Mouse (Mus musculus) neural tube, embryonic 14.5 days (tissue): ENCODE results near the gene Tatdn2. TPM values are rescaled to one million over a fixed set of nuclear protein-coding genes. Genes with fewer than 3 reads are reported as not detected.
A peak's percentile ranks its signal among the peaks of the same experiment; 100 is the strongest.

ENCODE experiments used
- ATAC-seq: fragments of 200-750 bp; cut with Nextera tagmentation; 2 replicates; pipeline ENCODE4 v1.8.0; 2017; ENCODE audit warnings: low read depth, mild to moderate bottlenecking, moderate TSS enrichment, moderate library complexity
- H3K27ac ChIP-seq: fragments of 300-500 bp; sonication (generic); 2 replicates; pipeline ENCODE4 v1.5.1; 2014; ENCODE audit warnings: low read depth, mild to moderate bottlenecking, control low read depth, low read length, moderate library complexity, mixed read lengths
- H3K27me3 ChIP-seq: fragments of 300-500 bp; sonication (generic); 2 replicates; pipeline ENCODE4 v1.6.1; 2014; ENCODE audit warnings: low read length; ENCODE audit not compliant: control insufficient read depth, insufficient read depth
- H3K36me3 ChIP-seq: fragments of 300-500 bp; sonication (generic); 2 replicates; pipeline ENCODE4 v1.6.1; 2014; ENCODE audit warnings: low read length, mixed read lengths; ENCODE audit not compliant: control insufficient read depth, insufficient read depth
- H3K4me1 ChIP-seq: fragments of 300-500 bp; sonication (generic); 2 replicates; pipeline ENCODE4 v1.6.1; 2014; ENCODE audit warnings: low read length; ENCODE audit not compliant: control insufficient read depth, insufficient read depth
- H3K4me2 ChIP-seq: fragments of 300-500 bp; sonication (generic); 2 replicates; pipeline ENCODE4 v1.6.1; 2014; ENCODE audit warnings: mild to moderate bottlenecking, low read depth, low read length, control low read depth
- H3K4me3 ChIP-seq: fragments of 300-500 bp; sonication (generic); 2 replicates; pipeline ENCODE4 v1.5.1; 2014; ENCODE audit warnings: low read depth, low read length, control low read depth, mixed read lengths
- H3K9ac ChIP-seq: fragments of 300-500 bp; sonication (generic); replicated peaks from 2 replicates; pipeline ENCODE4 v1.6.1; 2014; ENCODE audit warnings: low read depth, mild to moderate bottlenecking, control low read depth, low read length, mixed read lengths
- H3K9me3 ChIP-seq: fragments of 300-500 bp; sonication (generic); 2 replicates; pipeline ENCODE4 v1.6.1; 2016; ENCODE audit warnings: low read length; ENCODE audit not compliant: control insufficient read depth
- WGBS: fragments of 180-500 bp; shearing (Covaris S2); extraction: QIAGEN DNeasy Blood & Tissue Kit; methylation state at CpG from one replicate; pipeline ENCODE4 v1.1.7; 2014; 5-methylcytosine and 5-hydroxymethylcytosine counted together
- polyA plus RNA-seq: library from polyadenylated mRNA; unstranded; fragments of >200 nt; fragmentation: Nextera tagmentation; extraction: Ambion mirVana; gene quantifications from 2 replicates; pipeline ENCODE4 v1.2.1, GENCODE M21; 2014

Gene Tatdn2
- polyA plus RNA-seq = 1.5 and 2.0 TPM in 2 replicates

DNA sequence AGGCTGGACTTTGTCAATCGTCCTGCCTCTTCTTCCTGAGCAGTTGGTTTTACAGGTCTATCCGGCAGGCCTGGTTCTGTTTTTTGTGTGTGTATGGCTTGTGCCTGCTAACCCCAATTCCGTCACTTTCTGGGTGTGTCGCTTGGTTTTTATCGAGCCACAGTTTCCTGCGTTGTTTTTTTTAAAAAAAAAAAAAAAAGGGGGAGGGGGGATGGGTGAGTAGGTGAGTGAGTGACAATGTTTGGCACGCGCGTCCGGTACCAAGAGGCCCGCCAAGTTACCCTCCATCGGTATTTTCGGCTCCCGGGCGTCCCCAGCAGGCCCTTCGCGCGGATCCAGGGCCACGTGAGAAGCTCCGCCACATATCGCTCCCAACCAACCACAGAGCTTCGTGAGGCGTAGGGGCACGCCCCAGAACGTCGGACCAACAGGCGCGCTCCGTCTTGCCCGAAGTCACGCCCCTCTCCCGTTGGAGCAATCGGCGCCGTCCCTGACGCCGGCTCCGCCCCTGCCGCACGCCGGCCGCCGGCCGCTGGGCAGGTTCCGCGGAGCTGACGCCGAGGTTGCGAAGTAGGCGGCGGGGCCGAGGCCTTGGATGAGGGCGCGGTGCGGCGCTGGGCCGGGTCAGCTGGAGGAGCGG is at the start of gene Tatdn2:
Gene Tatdn2 (plus strand): TSS at position 469 of the 640 bp plus-strand sequence.
- H3K4me1 ChIP-seq = peaks cover 18% of the 10 kb centered on the region
- H3K9ac ChIP-seq = peak within 1 kb of the TSS; percentile 79
- peak within 1 kb of the TSS; percentile 84 for H3K4me3 ChIP-seq
- ATAC-seq = peak; percentile 99
- H3K9me3 ChIP-seq = no peaks in the 10 kb centered on the region
- peaks cover 6% of the 10 kb centered on the region for H3K36me3 ChIP-seq
- peak within 1 kb of the TSS; percentile 82 for H3K27ac ChIP-seq
- H3K27me3 ChIP-seq = no peaks in the 10 kb centered on the region
- H3K4me2 ChIP-seq = peak within 1 kb of the TSS; percentile 92
- WGBS = 1% methylated on average over 42 of the region's 58 CpGs

DNA sequence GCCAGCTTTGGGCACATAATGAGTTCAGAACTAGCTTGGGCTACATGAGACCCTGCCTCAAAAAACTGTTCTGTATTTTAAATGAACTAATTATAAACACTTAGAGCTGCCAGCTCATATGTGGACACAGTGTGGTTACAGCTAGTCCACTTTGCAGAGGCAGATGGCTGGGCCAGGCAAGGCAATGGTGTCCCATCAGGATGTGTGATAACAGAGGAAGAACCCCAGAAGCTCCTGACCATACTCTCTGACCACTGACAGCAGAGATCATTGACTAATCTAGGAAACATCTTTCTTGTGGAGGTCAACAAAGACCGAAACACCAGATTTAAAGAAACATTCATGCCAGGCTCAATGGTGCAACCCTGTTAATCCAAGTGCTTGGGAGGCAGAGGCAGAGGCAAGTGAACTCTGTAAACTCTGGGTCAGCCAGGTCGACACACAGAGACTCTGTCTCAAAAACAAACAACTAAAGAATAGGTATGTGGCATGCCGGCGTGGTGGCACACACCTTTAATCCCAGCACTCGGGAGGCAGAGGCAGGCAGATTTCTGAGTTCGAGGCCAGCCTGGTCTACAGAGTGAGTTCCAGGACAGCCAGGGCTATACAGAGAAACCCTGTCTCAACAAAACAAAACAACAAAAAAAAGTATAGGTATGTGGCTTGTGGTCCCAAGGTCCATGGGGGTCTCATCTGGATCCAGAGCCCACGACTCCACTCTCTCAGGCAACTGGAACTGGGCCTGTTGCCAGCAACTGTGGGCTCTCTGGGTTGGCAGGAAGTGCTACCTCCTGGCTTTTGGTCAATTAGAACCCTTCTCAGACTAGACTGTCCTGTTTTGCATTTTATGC is 47.3 kb upstream of the Tatdn2 start:
- H3K4me3 ChIP-seq = no peak overlapping the region
- H3K27ac ChIP-seq = no peak overlapping the region
- H3K9me3 ChIP-seq = no peaks in the 10 kb centered on the region
- H3K36me3 ChIP-seq = no peaks in the 10 kb centered on the region
- H3K9ac ChIP-seq = no peak overlapping the region
- no peaks in the 10 kb centered on the region for H3K27me3 ChIP-seq
- ATAC-seq = no peak
- H3K4me1 ChIP-seq = no peaks in the 10 kb centered on the region
- H3K4me2 ChIP-seq = no peak overlapping the region
- WGBS = 86% methylated on average over 7 of the region's 7 CpGs

DNA sequence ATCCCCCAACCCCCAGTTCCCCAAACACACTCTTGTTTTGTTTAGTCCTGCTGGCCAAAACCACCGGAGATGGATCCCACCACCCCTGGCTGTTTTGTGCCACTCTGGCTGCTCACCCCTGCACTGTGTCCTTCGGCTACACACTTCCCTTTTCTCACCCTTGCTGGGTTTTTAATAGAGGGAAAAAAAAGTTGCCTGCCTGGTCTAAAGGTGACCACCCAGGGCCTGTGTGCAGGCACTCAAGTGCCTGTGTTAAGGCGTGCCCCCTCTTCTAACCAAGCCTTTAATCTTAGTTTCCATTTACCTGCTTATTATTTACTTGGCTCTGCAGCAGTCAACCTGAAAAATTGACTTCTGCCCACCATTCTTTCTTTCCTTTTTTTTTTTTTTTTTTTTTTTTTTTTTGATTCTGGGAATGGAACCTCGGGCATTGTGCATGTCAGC is 46.6 kb upstream of the Tatdn2 start:
- Histone ChIP-seq H3K4me1 (no peaks in the 10 kb centered on the region), H3K27ac (no peak overlapping the region), H3K27me3 (no peaks in the 10 kb centered on the region), H3K9ac (no peak overlapping the region), H3K4me2 (no peak overlapping the region), H3K4me3 (no peak overlapping the region), H3K9me3 (no peaks in the 10 kb centered on the region), H3K36me3 (no peaks in the 10 kb centered on the region)
- 77% methylated on average over 4 of the region's 4 CpGs for WGBS
- ATAC-seq = no peak

GRCm38 (mm10) chr6:113651626-113652025 is 45.2 kb upstream of the Tatdn2 start:
- Histone ChIP-seq H3K36me3 (no peaks in the 10 kb centered on the region), H3K27ac (no peak overlapping the region), H3K27me3 (no peaks in the 10 kb centered on the region), H3K9me3 (no peaks in the 10 kb centered on the region), H3K9ac (no peak overlapping the region), H3K4me2 (no peak overlapping the region), H3K4me3 (no peak overlapping the region), H3K4me1 (no peaks in the 10 kb centered on the region)
- WGBS = 76% methylated on average over 3 of the region's 3 CpGs
- no peak for ATAC-seq

- no peaks in the 10 kb centered on the region for H3K36me3 ChIP-seq
- ATAC-seq = no peak
- no peak overlapping the region for H3K4me2 ChIP-seq
- H3K27me3 ChIP-seq = no peaks in the 10 kb centered on the region
- H3K4me1 ChIP-seq = no peaks in the 10 kb centered on the region
- H3K4me3 ChIP-seq = no peak overlapping the region
- 91% methylated on average over 7 of the region's 7 CpGs for WGBS
- H3K9ac ChIP-seq = no peak overlapping the region
- H3K27ac ChIP-seq = no peak overlapping the region
- H3K9me3 ChIP-seq = no peaks in the 10 kb centered on the region
Observed at GRCm38 (mm10) chr6:113653551-113653950, 43.3 kb upstream of the Tatdn2 start.

DNA sequence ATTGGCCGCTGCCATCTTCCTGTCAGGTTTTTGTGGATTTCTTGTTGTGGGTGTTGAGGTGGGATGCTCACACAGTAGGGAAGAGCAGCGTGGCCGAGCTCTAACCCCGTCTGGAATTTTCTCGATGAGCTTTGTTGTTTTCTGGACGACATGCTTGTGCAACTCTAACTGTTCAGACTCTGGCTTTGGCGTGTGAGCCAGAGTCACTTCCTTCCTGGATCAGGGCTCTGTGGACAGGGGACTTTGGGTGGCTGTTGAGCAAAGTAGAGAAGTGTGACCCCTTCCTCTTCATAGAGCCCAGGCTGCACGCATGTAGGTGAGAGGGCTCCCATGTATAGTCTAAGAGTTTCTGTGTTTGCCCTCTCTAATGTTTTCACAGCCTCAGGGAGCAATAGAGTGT is 42.7 kb upstream of the Tatdn2 start:
- no peak for ATAC-seq

GRCm38 (mm10) chr6:113654753-113655397 is 42.0 kb upstream of the Tatdn2 start:
- Histone ChIP-seq H3K27ac (no peak overlapping the region), H3K4me2 (no peak overlapping the region), H3K4me3 (no peak overlapping the region), H3K9me3 (no peaks in the 10 kb centered on the region), H3K36me3 (no peaks in the 10 kb centered on the region), H3K27me3 (no peaks in the 10 kb centered on the region), H3K4me1 (no peaks in the 10 kb centered on the region), H3K9ac (no peak overlapping the region)
- WGBS = 80% methylated on average over 16 of the region's 16 CpGs
- no peak for ATAC-seq

More for the DNA sequence above, 42.7 kb upstream of the Tatdn2 start:
- Histone ChIP-seq H3K4me1 (no peaks in the 10 kb centered on the region), H3K4me3 (no peak overlapping the region), H3K4me2 (no peak overlapping the region), H3K27ac (no peak overlapping the region), H3K27me3 (no peaks in the 10 kb centered on the region), H3K9me3 (no peaks in the 10 kb centered on the region), H3K9ac (no peak overlapping the region), H3K36me3 (no peaks in the 10 kb centered on the region)
- WGBS = 83% methylated on average over 8 of the region's 8 CpGs

DNA sequence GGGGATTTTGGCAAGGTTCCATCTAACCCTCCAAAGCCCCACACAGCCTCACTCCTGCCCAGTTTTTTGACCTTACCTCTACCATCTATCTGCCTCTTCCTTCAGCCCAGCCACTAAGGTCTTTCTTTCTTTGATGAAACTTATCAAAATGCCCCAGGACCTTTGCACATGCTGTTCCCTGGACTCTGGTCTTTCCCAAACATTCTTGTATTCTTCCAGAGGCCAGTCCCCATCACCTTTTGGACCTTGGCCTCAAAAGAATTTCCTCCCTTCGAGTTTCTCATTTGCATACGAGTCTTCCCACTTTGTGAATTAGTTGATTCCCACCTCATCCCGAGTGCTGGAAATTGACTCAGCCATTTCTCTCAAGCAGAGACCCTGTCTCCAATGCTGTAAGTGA is 41.4 kb upstream of the Tatdn2 start:
- H3K4me1 ChIP-seq = no peaks in the 10 kb centered on the region
- no peaks in the 10 kb centered on the region for H3K9me3 ChIP-seq
- no peak overlapping the region for H3K9ac ChIP-seq
- H3K4me3 ChIP-seq = no peak overlapping the region
- no peak for ATAC-seq
- WGBS = 96% methylated on average over 3 of the region's 3 CpGs
- no peaks in the 10 kb centered on the region for H3K27me3 ChIP-seq
- no peak overlapping the region for H3K27ac ChIP-seq
- no peaks in the 10 kb centered on the region for H3K36me3 ChIP-seq
- no peak overlapping the region for H3K4me2 ChIP-seq

DNA sequence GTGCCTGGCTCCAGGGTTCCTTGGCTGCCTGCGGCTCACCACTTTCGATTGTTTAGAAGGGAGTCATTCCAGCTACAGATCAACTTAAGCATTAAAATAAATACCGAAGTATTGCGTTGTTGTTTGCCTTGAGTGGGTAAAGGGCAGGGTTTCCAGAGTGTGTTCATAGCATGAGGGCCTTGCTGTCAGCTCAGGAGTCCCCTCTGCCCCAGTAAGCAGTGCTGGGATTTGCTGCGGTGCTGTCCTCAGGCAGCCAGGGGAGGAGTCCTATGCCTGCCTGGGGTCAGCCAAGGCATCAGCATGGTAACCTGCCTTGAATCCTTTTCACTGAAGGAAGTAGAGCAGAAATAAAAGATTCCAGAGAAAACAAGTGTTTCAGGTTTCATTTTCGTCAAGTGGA is 40.0 kb upstream of the Tatdn2 start:
- no peak overlapping the region for H3K4me2 ChIP-seq
- no peak overlapping the region for H3K9ac ChIP-seq
- no peaks in the 10 kb centered on the region for H3K36me3 ChIP-seq
- WGBS = 89% methylated on average over 6 of the region's 6 CpGs
- H3K27me3 ChIP-seq = no peaks in the 10 kb centered on the region
- no peak overlapping the region for H3K27ac ChIP-seq
- H3K9me3 ChIP-seq = no peaks in the 10 kb centered on the region
- ATAC-seq = no peak
- H3K4me3 ChIP-seq = no peak overlapping the region
- H3K4me1 ChIP-seq = no peaks in the 10 kb centered on the region
